Mouse (Mus musculus): Measurements from ENCODE around the gene Gm49320.

GRCm38 (mm10) chr8:4245737-4246136, 7.1 kb downstream of the Gm49320 start:
- TF ChIP-seq CTCF (conservative IDR thresholded peaks at IDR 0.05; ENCODE audit: low read length) = no peak
- TF ChIP-seq NANOG (IDR thresholded peaks at IDR 0.05; ENCODE audit: borderline replicate concordance, low read length) = no peak

Measured in E14TG2a.4 (cell line).